Mouse (Mus musculus): Measurements from ENCODE around the gene Sdhaf3.
A peak's percentile ranks its signal among the peaks of the same experiment; 100 is the strongest.
"Not testable (repeated sequence)": the region's sequence is repeated elsewhere in the genome, so short reads cannot be mapped to it uniquely, and the experiment has no call there.

Gene Sdhaf3

DNA sequence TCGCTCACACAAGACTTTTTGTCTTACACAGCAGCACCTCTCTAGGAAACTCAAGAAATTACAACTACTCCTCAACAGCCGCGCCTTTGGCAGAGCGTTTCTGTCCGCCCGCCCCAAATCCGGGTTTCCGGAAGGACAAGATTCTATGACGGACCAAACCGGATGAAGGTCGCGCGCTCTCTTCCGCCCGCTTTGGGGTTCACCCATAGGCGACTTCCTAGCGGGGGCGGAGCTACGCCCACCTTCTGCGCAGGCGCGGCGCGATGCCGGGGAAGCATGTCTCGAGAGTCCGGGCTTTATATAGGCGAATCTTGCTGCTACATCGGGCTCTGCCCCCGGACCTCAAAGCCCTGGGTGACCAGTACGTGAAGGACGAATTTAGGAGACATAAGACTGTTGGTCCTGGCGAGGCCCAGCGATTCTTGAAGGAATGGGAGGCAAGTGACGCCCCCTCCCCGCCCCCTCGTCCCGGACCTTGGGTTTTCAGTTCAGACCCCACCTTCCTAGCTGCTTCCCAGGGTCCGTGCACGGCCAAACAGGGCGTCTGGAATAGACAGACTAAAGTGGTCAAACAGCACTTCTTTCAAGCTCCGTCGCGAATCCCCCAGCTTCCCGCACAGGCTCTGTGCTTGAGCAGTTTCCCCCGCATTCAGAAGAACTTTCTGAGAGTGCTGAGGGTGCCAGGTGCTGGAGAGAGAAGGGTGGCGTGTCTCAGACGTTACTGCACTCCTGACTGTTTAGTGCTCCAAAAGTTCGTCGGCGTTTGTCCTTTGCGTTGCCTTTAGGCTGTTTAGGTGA, at the start of gene Sdhaf3:
Gene Sdhaf3, plus strand, starts transcription at position 241 of the 798 bp plus-strand sequence.
- peak; percentile 96 for DNase-seq

DNA sequence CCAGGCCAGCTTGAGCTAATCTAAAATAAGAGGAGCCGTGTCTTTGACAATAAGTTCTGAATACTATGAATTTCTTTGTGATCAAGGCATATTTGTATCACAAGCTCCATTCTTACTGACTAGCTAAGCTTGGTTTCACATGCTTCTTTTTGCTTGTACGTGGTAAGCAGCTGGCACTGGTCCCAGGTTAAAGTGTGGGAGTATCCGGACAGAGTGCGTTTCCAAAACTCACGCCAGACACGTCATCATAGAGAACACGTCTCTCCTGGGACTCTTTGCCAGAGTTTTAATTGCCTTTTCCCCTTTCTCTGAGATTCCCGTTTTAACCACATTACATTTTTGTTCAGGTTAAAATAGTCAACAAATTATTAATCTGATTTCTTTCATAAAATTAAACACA, 46.2 kb upstream of the Sdhaf3 start:
- peak; percentile 69 for DNase-seq

DNA sequence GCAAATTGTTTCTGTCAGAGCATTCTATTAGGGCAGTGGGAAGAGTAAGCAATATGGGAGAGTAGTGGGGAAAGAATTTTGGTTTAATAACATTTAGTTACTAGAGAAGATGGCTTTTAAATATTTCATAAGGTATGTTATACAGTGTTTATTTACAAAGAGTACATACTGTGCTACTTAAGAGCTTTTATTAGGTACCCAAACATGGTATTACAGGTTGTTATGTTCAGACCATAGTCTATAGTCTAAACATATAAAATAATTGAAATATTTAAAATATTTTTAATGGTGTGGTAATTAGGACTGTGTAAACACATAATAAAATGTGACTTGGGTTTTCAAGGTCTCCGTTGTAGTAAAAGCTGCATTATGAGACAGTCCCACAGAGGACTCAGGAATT, 41.5 kb upstream of the Sdhaf3 start:
- no peak for DNase-seq

DNA sequence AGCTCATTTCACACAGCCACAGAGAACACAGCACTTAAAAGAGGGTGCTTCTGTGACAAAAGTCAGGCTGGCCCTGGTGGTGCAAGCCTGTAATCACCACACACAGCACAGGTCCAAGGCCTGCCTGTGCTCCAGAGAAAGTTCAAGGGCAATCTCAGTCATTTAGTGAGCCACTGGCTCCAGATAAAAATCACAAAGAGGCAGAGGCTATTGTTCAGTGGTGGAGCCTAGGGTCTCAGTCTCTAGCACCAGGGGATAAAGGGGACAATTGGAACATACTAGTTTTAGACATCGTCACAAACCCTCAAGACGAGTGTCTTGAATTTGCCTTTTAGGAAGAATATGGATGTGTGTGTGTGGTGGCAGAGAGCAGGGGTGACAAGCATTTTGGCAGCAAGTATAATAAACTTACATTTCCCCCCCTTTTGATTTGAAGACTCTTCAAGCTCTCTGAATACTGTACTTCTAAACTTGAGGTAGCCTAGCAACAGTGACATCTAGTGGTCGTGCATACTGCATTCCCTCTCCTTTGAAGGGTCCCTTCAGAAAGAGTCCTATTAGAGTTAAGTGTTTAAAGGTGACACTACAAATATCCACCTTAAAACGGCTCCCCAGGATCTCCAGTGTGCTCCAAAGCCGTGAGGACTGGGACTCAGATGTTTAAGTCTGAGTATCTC, 40.8 kb upstream of the Sdhaf3 start:
- peak; percentile 65 for DNase-seq

DNA sequence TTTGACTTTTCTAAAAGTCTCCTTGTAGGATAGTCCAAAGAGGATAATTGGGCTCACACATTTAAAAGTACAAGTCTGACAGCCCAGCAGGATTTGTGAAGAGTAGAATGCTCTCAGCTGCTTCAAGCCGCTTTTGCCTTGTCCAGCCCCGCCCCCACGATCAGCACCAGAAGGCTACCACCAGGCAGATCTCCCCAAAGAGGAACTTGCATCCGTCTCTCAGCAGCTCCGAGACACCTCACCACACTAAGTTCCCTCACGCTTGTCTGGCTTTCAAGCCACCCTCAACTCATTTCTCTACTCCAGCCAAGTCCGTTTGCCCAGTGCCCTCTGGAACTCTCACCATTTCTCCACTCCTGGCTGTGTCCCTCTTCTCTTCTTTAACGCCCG, 40.3 kb upstream of the Sdhaf3 start:
- DNase-seq: peak; percentile 7

DNA sequence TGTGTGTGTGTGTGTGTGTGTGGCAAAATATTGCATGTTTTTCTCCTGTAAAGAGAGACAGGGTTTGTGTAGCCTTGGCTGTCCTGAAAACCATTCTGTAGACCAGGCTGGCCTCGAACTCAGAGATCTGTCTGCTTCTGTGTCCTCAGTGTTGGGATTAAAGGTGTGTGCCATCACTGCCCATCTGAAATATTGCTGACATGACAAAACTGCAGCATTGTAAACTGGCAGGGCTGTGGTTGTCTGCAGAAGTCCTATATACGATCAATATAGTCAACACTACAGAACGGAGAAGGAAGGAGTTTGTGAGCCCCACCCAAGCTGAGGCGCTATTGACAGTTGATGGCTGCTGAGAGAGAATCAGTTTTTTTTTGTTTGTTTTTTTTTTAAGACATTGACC, 38.5 kb upstream of the Sdhaf3 start:
- DNase-seq: no peak

DNA sequence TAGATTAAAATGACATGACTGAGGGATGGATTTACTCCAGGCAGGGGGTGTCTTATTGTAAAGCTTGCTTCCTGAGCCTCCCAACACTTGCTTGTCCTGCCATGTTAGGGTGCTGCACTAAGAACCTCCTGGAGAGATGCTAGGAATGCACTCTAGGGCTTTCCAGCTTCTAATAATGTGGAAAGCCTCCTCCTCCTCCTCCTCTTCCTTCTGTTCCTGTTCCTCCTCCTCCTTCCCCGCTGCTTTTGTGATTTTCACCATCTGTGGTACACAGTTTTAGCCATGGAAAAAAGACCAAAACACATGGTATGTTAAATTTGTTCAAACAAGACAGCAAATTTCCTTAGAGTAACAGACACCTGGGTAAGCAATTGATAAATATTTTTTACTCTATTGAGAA, 30.5 kb upstream of the Sdhaf3 start:
- DNase-seq: no peak

DNA sequence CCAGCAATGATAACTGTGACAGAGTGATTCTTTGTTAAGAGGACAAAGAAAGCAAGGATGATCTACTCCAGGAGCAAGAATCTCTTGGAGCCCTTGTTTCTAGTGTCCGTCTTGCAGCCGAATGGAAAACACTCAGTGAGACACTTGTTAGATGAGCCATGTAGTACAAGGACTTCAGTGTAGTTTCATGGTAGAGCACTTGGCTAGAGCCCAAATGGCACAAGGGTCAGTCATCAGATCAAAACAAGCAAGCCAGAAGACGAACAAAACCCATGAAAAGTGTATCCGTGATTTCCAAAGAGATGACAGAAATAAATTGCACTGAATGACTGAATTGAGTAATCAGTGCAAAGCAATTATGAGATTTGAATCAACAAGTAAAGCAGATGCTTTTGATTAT, 25.0 kb upstream of the Sdhaf3 start:
- DNase-seq: no peak

DNA sequence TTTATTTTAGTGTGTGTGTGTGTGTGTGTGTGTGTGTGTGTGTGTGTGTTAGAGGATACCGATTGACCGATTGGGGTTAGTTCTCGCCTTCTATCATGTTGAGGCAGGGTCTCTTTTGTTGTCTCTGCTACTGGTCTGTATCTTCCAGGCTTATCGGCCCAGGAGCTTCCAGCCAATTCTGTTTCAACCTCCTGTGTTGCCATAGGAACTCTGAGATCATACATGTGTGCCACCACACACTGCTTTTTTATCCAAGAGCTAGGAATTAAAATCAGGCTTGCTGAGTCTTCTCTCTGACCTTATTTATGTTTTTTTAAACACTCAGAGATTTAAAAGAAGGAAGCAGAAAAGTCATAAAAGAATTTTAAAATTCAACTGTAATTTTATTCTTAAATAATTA, 24.3 kb upstream of the Sdhaf3 start:
- no peak for DNase-seq

DNA sequence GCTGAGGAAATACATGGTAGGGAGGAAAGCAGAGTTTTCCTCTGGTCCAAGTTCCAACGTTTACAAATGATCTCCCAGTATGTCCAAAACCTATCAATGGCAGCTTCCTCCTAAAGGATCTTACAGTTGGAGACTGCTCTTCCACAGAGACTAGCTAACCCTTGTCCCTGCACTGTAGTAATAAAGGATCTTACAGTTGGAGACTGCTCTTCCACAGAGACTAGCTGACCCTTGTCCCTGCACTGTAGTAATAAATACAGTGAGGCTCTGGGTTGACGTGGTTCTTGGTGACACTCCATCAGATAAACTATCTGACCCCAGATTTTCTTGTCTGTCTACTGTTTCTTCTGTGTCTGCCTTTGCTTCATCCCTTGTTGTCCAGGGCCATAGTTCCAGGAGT, 15.0 kb upstream of the Sdhaf3 start:
- DNase-seq: no peak

DNA sequence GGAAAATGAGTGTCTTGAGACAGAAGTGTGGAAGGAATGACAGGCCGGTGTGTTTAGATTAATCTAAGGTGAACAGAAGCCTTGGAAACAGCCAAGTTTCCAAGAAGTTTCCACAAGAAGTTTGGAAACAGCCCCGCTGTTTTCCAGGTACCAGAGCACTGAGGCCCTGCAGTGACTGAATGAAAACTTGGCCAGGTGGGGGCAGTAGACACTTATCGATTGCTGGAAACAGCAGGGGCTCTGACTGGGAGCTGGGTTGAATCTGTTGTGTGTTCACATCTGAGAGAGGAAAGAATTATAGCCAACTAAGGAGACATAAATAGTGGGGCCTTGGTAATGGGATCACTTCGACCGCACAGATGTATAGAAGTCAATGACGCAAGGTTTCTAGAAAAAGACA, 13.0 kb upstream of the Sdhaf3 start:
- peak; percentile 56 for DNase-seq

DNA sequence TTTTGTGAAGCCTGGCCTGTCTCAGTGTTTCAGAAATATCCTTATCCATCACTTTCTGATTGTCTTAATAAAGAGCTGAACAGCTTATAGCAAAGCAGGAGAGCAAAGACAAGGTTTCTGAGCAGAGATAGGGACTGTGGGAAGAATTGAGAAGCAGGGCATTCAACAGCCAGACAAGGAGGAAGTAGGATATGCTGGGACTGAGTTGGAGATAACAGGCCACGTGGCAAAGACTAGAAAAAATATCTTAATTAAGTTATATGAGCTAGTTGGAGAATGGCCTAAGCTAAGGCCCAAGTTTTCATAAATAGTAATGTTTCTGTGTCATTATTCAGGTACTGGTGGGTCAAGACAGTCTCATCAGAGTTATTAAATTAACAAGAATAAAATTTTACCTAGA, 8.2 kb upstream of the Sdhaf3 start:
- no peak for DNase-seq

DNA sequence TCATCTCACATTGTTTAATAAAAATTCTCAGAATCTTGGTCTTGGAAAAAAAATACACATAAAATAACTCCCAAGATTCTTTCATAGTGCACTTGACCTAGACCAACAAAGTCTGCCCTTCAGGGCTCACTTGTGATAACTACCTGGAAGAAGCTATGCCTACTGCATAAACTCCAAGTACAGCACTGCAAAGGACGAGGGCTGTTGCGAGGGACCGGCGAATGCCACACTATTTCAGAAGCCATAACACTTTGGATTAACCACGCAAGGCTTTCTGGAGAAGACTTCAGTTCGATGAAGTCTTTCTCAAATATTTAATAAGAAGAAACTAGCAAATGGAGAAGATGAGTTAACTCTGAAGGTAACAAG, 425 bp upstream of the Sdhaf3 start:
- no peak for DNase-seq

DNA sequence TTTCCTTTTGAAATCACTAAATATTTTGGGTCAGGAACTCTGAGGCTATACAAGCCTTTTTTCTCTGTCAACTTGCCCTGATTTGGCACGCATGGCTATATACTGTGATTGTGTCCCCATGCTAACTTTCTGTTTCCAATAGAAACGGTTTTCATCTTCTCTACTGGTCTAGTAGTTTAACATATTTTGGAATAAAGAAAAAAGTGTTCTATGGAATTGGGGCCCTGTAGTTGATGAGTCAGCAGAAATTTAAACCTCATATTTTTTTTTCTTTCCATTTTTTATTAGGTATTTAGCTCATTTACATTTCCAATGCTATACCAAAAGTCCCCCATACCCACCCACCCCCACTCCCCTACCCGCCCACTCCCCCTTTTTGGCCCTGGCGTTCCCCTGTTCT, 3.4 kb downstream of the Sdhaf3 start:
- DNase-seq: not testable (repeated sequence)

DNA sequence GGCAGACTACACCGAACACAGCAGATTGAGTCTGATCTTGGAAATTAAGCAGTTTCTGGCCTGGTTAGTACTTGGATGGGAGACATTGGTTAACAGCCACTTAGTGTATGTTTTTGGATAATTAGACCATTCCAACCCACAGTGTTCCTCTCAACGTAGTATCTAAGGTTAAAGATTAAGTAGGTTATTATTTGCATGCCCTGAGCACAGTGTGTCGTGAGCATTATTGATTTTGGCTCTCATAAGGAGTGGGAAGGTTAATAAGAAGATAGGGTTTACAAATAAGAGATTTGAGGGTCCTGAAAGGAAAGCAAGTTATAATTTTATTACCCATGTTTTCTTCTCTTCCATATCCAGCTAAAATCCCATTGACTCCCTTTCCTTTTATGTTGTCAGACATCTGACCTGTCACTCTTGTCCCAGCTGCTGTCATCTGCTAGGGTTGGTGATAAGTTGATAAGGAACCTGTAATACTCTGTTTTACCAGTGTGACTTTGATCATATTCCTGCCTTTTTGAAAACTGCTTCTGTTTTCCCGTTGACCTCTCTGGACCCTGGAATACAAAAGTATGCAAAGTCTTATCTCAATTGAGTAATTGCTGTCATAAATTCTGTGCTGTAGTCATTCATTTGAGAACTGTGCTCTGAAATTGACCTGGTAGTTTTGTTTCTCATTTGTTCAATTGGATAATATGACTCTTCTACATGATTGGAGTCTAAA, 41.6 kb downstream of the Sdhaf3 start:
- no peak for DNase-seq

DNA sequence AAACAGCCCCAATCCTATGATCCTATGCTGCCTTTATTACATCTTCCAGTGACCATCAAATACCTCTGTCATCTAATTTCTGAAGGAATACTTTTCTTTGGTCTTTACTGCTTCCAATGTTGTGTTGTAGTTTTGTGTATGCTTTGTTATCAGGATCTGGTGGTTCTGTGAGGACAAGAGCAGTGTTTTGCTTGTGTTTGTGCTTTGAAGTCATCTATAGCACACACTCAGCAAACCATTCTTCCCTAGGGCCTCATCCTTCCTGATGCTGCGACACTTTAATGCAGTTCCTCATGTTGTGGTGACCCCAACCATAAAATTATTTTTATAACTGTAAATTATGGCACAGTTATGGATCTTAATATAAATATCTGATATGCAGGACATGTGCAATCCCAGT, 42.2 kb downstream of the Sdhaf3 start:
- DNase-seq: no peak

DNA sequence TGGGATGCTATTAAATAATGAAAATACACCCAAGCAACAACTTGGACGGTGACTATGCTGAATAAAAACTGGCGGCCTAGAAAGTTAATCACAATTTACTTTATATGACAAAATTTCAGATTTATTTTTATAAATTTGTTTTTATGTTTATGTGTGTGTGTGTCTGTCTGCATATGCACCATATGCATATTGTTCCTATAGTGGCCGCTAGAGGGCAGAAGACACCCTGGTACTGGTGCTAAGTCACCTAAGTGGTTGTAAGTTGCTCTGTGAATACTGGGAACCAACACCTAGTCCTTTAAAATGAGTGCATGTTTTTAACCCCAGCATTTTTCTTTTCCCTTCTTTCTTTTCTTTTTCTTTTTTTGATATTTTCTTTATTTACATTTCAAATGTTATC, 43.2 kb downstream of the Sdhaf3 start:
- DNase-seq: no peak

DNA sequence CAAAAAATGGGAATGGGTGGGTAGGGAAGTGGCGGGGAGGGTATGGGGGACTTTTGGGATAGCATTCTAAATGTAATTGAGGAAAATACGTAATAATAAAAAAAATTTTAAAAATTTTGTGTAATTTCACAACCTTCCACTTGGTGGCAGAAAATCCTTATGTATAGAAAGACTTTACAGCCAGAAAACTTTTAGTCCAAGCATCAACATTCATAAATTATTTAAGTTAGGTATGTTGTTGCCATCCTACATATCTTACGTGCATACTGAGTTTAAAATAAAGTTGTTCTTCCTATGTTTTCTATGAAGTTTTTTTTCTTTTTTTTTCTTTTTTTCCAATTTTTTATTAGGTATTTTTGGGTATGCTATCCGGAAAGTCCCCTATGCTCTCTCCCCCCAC, 47.3 kb downstream of the Sdhaf3 start:
- no peak for DNase-seq

DNA sequence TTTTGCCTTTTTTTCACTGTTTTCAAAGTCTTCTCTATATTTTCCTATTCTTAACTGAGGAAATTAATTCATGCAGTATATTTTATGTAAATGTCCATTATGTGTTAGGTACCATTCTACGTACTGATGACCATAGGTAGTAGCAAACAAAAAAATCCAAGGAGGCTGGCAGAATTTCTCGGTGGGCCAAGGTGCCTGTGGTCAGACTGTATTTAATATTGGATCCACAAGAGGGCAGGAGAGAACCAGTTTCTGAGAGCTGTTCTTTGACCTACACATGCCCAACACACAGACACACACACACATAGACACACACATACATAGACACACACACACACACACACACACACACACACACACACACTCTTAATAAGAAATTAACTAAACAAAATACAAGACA, 48.2 kb downstream of the Sdhaf3 start:
- no peak for DNase-seq

DNA sequence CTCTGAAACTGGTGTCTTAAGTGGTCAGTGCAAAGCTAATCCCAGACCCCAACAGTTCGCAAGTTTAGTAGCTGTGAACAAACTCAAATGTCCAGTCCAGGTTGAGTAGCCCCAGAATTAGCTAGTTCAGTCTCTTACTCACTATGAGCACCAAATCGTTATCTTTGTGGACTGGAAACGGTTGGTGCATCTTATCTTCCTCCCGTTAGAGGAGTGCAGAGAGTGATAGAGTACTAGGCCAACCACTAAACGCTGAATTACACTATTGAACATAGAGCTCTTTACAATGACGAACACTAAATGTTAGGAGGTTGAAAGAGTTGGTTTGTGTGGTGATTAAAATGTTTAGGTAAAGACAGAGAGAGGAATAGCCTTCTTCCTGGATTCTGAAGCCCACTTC, 82.3 kb downstream of the Sdhaf3 start:
- no peak for DNase-seq

DNA sequence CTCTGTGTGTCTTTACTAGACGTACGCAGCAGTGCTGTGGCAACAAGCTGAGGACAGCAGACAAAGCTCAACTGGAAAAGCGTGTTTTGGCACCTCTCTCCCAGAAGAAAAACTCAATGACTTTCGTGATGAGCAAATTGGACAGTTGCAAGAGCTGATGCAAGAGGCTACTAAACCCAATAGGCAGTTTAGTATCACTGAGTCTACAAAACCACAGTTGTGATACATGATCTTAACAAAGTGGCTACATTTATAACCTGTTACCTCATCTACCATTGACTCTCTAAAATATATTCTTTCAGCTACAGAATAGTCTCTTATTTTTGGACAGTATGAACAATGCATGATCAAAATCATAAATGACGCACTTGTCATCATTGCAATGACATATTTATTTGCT, 83.0 kb downstream of the Sdhaf3 start:
- DNase-seq: no peak

DNA sequence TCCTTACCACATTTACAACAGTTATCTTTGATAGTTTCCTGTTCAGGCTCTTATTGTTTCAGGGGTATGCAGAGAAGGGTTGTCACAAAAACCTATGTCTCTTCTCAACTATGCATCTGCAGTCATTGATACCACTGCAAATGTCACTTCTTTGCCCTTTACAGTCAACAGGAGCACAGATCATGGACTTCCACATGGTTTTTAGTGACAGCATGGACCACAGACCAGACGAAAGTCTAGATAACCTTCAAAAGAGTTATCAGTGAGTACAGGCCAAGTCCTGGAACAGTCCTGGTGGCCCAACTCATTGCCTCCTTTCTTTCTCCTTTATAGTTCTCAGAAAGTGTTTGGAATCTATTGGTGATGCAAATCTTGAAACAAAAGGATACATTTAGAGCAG, 86.1 kb downstream of the Sdhaf3 start:
- no peak for DNase-seq

DNA sequence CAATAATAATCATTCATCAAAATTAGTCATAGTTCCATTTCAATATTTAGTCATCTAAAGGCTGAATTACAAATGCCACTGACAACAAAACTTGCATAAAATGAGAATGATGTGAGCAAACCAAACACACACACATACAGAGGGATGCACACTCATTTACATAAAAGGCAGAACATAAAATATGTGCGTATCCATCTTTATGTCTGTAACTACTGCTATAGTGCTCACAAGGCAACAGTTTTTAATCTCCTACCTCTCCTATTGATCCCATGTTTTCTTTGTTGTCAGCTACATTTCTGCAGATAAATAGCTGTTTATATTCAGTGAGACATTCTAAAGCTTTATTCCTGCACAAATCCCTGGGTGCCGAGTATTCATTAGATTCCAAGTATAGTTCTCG, 107.0 kb downstream of the Sdhaf3 start:
- DNase-seq: no peak

DNA sequence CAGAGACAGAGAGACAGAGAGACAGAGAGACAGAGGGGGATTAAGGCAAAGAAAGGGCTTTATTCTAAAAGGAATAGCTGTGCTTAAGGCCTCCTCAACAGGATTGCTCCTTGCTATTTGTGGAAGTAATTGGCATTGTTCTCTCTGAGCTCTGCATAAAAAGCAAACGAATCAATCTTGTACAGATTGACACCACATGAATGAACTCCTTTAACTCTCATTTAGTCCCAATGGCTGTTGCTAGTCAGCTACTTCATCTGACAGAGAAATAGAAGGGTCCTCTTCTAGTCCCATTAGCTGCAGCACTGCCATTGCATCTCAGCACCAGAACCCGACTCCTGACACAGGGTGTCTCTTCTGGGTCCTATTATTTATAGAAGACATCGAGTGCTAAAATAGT, 113.0 kb downstream of the Sdhaf3 start:
- no peak for DNase-seq

All from kidney, postnatal 10 days (tissue).